Comparison of ENCODE assay signal across 16 mouse cellular contexts in genomic region chr2:147372947-147373666, GRCm38 (mm10). TPM values are rescaled to one million over a fixed set of nuclear protein-coding genes. Genes with fewer than 3 reads are reported as not detected.
DNase-seq lines count a peak whose midpoint lies in the region; ATAC-seq and TF ChIP-seq lines count a peak whose summit lies in the region.
"Had no signal": no experiment of that assay in that cellular context is flagged by ENCODE, and none has a peak within 500 bp of the region (broad histone marks: within the 10 kb centered on the region; RNA-seq: fewer than 3 reads in every experiment).

No protein-coding gene starts in this region.

- TF ChIP-seq CTCF in G1E (IDR thresholded peaks at IDR 0.05; ENCODE audit: low read depth, low read length) = no peak

- no peak for DNase-seq in hindbrain, embryonic 14.5 days (ENCODE audit: low spot score)
- DNase-seq in G1E (ENCODE audit: low spot score) (no peak), MN1 (ENCODE audit: low spot score) (no peak)
- DNase-seq in forebrain, embryonic 10.5 days (ENCODE audit: extremely low spot score, low spot score) = peak; percentile 39
- DNase-seq: kidney, postnatal 10 days; lung, postnatal 10 days; right cerebral cortex, postnatal 4 days had no signal

- H3K4me2 ChIP-seq in hindbrain, embryonic 14.5 days (replicated peaks) = no peak overlapping the region
- no peak overlapping the region for H3K4me2 ChIP-seq in hindbrain, embryonic 16.5 days (ENCODE audit: low read length)
- H3K4me2 ChIP-seq in midbrain, embryonic 12.5 days (replicated peaks) = no peak overlapping the region

- whole genome bisulfite sequencing in hindbrain, embryonic 14.5 days = 2% methylated on average over 28 of the region's 28 CpGs
- 1% methylated on average over 28 of the region's 28 CpGs for WGBS in hindbrain, embryonic 16.5 days
- WGBS in forebrain, embryonic 10.5 days = 1% methylated on average over 28 of the region's 28 CpGs
- WGBS in midbrain, embryonic 12.5 days = under 1% methylated on average over 28 of the region's 28 CpGs

- ATAC-seq in hindbrain, embryonic 14.5 days (ENCODE audit: low FRiP score) = peak; percentile 31; the same call in 1 of the 2 replicates
- ATAC-seq in hindbrain, embryonic 16.5 days = no peak
- no peak for ATAC-seq in G1E (ENCODE audit: extremely low read depth, insufficient number of reproducible peaks, low FRiP score, poor library complexity, severe bottlenecking)
- 0 out of 2 replicates have a peak, but pooled peaks have one; percentile 10 for ATAC-seq in midbrain, embryonic 12.5 days (ENCODE audit: low FRiP score, low read depth)
- no peak for ATAC-seq in erythroid progenitor cell, adult 5-6 weeks (replicated peaks; ENCODE audit: low FRiP score, poor library complexity, severe bottlenecking)
- no peak for ATAC-seq in inflammation-experienced regulatory T-cells, adult 6 months
- ATAC-seq: activated CD4-positive, CD25-positive, alpha-beta regulatory T cell, adult 4 months had no signal

- H3K4me3 ChIP-seq in hindbrain, embryonic 14.5 days (replicated peaks; ENCODE audit: low read length) = no peak overlapping the region
- H3K4me3 ChIP-seq in hindbrain, embryonic 16.5 days (ENCODE audit: low read length) = no peak overlapping the region
- peak overlapping the region; percentile 33; the same call in 1 of the 2 replicates for H3K4me3 ChIP-seq in G1E (ENCODE audit: low read depth, low read length)
- peak overlapping the region; percentile 16; the same call in 1 of the 2 replicates for H3K4me3 ChIP-seq in forebrain, embryonic 10.5 days
- no peak overlapping the region for H3K4me3 ChIP-seq in midbrain, embryonic 12.5 days
- H3K4me3 ChIP-seq: left cerebral cortex, adult 2 months had no signal

- no peak overlapping the region for H3K9ac ChIP-seq in hindbrain, embryonic 14.5 days
- H3K9ac ChIP-seq in hindbrain, embryonic 16.5 days (ENCODE audit: low read depth, low read length) = no peak overlapping the region
- no peak overlapping the region for H3K9ac ChIP-seq in midbrain, embryonic 12.5 days (replicated peaks)

- H3K9me3 ChIP-seq in hindbrain, embryonic 14.5 days (ENCODE audit: control insufficient read depth, low read length) = no peaks in the 10 kb centered on the region
- no peaks in the 10 kb centered on the region for H3K9me3 ChIP-seq in hindbrain, embryonic 16.5 days (ENCODE audit: control insufficient read depth, low read length)
- H3K9me3 ChIP-seq in G1E (replicated peaks) = peaks cover 40% of the 10 kb centered on the region
- H3K9me3 ChIP-seq in forebrain, embryonic 10.5 days = no peaks in the 10 kb centered on the region
- no peaks in the 10 kb centered on the region for H3K9me3 ChIP-seq in midbrain, embryonic 12.5 days

- no peak overlapping the region for H3K27ac ChIP-seq in hindbrain, embryonic 14.5 days
- no peak overlapping the region for H3K27ac ChIP-seq in hindbrain, embryonic 16.5 days (ENCODE audit: low read depth, low read length)
- no peak overlapping the region for H3K27ac ChIP-seq in forebrain, embryonic 10.5 days
- no peak overlapping the region for H3K27ac ChIP-seq in midbrain, embryonic 12.5 days (replicated peaks)
- H3K27ac ChIP-seq: left cerebral cortex, adult 2 months; stomach, postnatal 0 days had no signal

- H3K27me3 ChIP-seq in hindbrain, embryonic 14.5 days (ENCODE audit: control insufficient read depth, insufficient read depth, low read length) = peaks cover 93% of the 10 kb centered on the region
- H3K27me3 ChIP-seq in hindbrain, embryonic 16.5 days (replicated peaks; ENCODE audit: control insufficient read depth, insufficient read depth, low read length) = peaks cover 69% of the 10 kb centered on the region
- H3K27me3 ChIP-seq in G1E (ENCODE audit: insufficient read depth, low read length) = no peaks in the 10 kb centered on the region
- H3K27me3 ChIP-seq in forebrain, embryonic 10.5 days (ENCODE audit: poor library complexity, severe bottlenecking) = peaks cover 95% of the 10 kb centered on the region
- peaks cover 89% of the 10 kb centered on the region for H3K27me3 ChIP-seq in midbrain, embryonic 12.5 days

- no peaks in the 10 kb centered on the region for H3K4me1 ChIP-seq in hindbrain, embryonic 14.5 days (replicated peaks; ENCODE audit: control insufficient read depth, insufficient read depth, low read length)
- H3K4me1 ChIP-seq in hindbrain, embryonic 16.5 days (ENCODE audit: control insufficient read depth, insufficient read depth, low read depth, low read length) = no peaks in the 10 kb centered on the region
- no peaks in the 10 kb centered on the region for H3K4me1 ChIP-seq in G1E (ENCODE audit: insufficient read depth, low read depth, low read length)
- H3K4me1 ChIP-seq in forebrain, embryonic 10.5 days = peaks cover 12% of the 10 kb centered on the region
- H3K4me1 ChIP-seq in midbrain, embryonic 12.5 days = no peaks in the 10 kb centered on the region

- H3K36me3 ChIP-seq in hindbrain, embryonic 14.5 days (replicated peaks; ENCODE audit: control insufficient read depth, insufficient read depth) = no peaks in the 10 kb centered on the region
- no peaks in the 10 kb centered on the region for H3K36me3 ChIP-seq in hindbrain, embryonic 16.5 days (ENCODE audit: control insufficient read depth, insufficient read depth, low read length)
- H3K36me3 ChIP-seq in G1E (replicated peaks) = no peaks in the 10 kb centered on the region
- H3K36me3 ChIP-seq in forebrain, embryonic 10.5 days (replicated peaks) = no peaks in the 10 kb centered on the region
- H3K36me3 ChIP-seq in midbrain, embryonic 12.5 days = no peaks in the 10 kb centered on the region

RNA-seq across cellular contexts. Expression of gene Pax1, which starts 11.4 kb away (rescaled TPM):
- polyA plus RNA-seq in hindbrain, embryonic 14.5 days (2014; fragmentation: Nextera tagmentation; extraction: Ambion mirVana) = not detected in 2 replicates
- 0.07 TPM in 1 of 2 replicates, not detected in the other for polyA plus RNA-seq in hindbrain, embryonic 16.5 days (2015; fragmentation: Nextera tagmentation; extraction: Ambion mirVana)
- total RNA-seq in G1E (2014; fragmentation: Nextera tagmentation) (not detected in 2 replicates), G1E (2017) (0.12 and 0.27 TPM in 2 replicates)
- polyA plus RNA-seq in G1E (2012) = not detected in 2 replicates
- 0.05 and 0.14 TPM in 2 replicates for polyA plus RNA-seq in forebrain, embryonic 10.5 days (2016; fragmentation: Nextera tagmentation; extraction: Ambion mirVana)
- 0.69 and 0.70 TPM in 2 replicates for polyA plus RNA-seq in midbrain, embryonic 12.5 days (2016; fragmentation: Nextera tagmentation; extraction: Ambion mirVana)
- total RNA-seq in erythroid progenitor cell, adult 5-6 weeks (2015; ENCODE audit: low replicate concordance) = not detected in 2 replicates
- not detected in 2 replicates for total RNA-seq in erythroid progenitor cell, adult 5-6 weeks (2017; ENCODE audit: low replicate concordance)
- not detected for polyA plus RNA-seq in inflammation-experienced regulatory T-cells, adult 6 months (2017; shearing (Covaris generic))
- total RNA-seq: common myeloid progenitor, adult 5-6 weeks; left cerebral cortex, adult 2 months had no signal
- polyA plus RNA-seq: activated CD4-positive, CD25-positive, alpha-beta regulatory T cell, adult 4 months; heart, postnatal 0 days; stomach, postnatal 0 days had no signal

Comparison
In these comparisons a context has a peak if more than half of its experiments do, and no peak if none do; other contexts are left out.
1. ATAC-seq: peak in hindbrain, embryonic 14.5 days (single experiment) and midbrain, embryonic 12.5 days (single experiment); none in hindbrain, embryonic 16.5 days (single experiment), G1E (single experiment), erythroid progenitor cell, adult 5-6 weeks (single experiment) and inflammation-experienced regulatory T-cells, adult 6 months (single experiment).
2. H3K4me3 ChIP-seq: peak in G1E (single experiment) and forebrain, embryonic 10.5 days (single experiment); none in hindbrain, embryonic 14.5 days (single experiment), hindbrain, embryonic 16.5 days (single experiment) and midbrain, embryonic 12.5 days (single experiment).